Mouse (Mus musculus) limb, embryonic 13.5 days (tissue): ENCODE measurements around the gene Fam120a. TPM values are rescaled to one million over a fixed set of nuclear protein-coding genes. Genes with fewer than 3 reads are reported as not detected.

Source experiments
- ATAC-seq: fragments of 200-750 bp; cut with Nextera tagmentation; 2 replicates; pipeline ENCODE4 v1.8.0; 2017; ENCODE audit warnings: low read depth, moderate number of reproducible peaks, moderate TSS enrichment; ENCODE audit not compliant: low FRiP score
- H3K27ac ChIP-seq: fragments of 300-500 bp; sonication (generic); 2 replicates; pipeline ENCODE4 v1.5.1; 2015; ENCODE audit warnings: inconsistent platforms, mild to moderate bottlenecking, moderate library complexity
- H3K27me3 ChIP-seq: fragments of 300-500 bp; sonication (generic); 2 replicates; pipeline ENCODE4 v1.6.1; 2015; ENCODE audit warnings: mild to moderate bottlenecking, inconsistent platforms
- H3K36me3 ChIP-seq: fragments of 300-500 bp; sonication (generic); 2 replicates; pipeline ENCODE4 v1.6.1; 2015; ENCODE audit warnings: inconsistent platforms, mild to moderate bottlenecking, moderate library complexity
- H3K4me1 ChIP-seq: fragments of 300-500 bp; sonication (generic); 2 replicates; pipeline ENCODE4 v1.6.1; 2015; ENCODE audit warnings: inconsistent platforms
- H3K4me2 ChIP-seq: fragments of 300-500 bp; sonication (generic); replicated peaks from 2 replicates; pipeline ENCODE4 v1.6.1; 2015; ENCODE audit warnings: inconsistent platforms, mild to moderate bottlenecking, moderate library complexity
- H3K4me3 ChIP-seq: fragments of 300-500 bp; sonication (generic); 2 replicates; pipeline ENCODE4 v1.5.1; 2015; ENCODE audit warnings: moderate library complexity, mild to moderate bottlenecking, inconsistent platforms
- H3K9ac ChIP-seq: fragments of 300-500 bp; sonication (generic); 2 replicates; pipeline ENCODE4 v1.6.1; 2015; ENCODE audit warnings: mild to moderate bottlenecking, inconsistent platforms
- H3K9me3 ChIP-seq: fragments of 300-500 bp; sonication (generic); 2 replicates; pipeline ENCODE4 v1.6.1; 2016; ENCODE audit warnings: inconsistent platforms
- WGBS: fragments of 180-500 bp; shearing (Covaris S2); methylation state at CpG from one replicate; pipeline ENCODE4 v1.1.7; 2015; 5-methylcytosine and 5-hydroxymethylcytosine counted together
- polyA plus RNA-seq: library from polyadenylated mRNA; unstranded; fragments of >200 nt; fragmentation: Nextera tagmentation; extraction: Ambion mirVana; gene quantifications from 2 replicates; pipeline ENCODE4 v1.2.1, GENCODE M21; 2015

Fam120a gene
- polyA plus RNA-seq, 1 experiment from 2014 or later, result 22.0 TPM

DNA sequence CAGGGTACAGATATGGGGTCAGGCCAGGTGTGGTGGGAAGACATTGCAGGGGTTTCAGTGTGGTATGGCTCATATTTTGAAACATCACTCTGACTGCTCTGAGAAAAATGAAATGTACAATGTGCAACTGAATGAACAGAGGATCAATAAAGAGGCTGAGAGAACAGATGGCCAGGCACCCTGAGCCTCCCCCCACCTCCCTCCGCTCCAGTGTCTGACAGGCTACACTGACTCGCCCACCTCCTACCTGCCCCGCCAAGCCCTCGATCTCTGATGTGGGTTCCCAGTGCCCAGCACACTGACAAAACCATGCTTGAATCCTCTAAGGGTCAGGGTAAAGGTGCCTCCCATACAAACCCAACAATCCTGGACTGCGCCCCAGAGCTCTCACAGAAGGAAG lies 36.6 kb downstream of the Fam120a start:
- no peaks in the 10 kb centered on the region for H3K9me3 ChIP-seq
- ATAC-seq, result no peak
- no peak overlapping the region for H3K4me3 ChIP-seq
- no peaks in the 10 kb centered on the region for H3K27me3 ChIP-seq
- H3K9ac ChIP-seq, result no peak overlapping the region
- H3K36me3 ChIP-seq, result peaks cover 75% of the 10 kb centered on the region
- 94% methylated on average over 5 of the region's 5 CpGs for WGBS
- no peak overlapping the region for H3K27ac ChIP-seq
- H3K4me1 ChIP-seq, result no peaks in the 10 kb centered on the region
- no peak overlapping the region for H3K4me2 ChIP-seq

- Histone ChIP-seq H3K36me3 (peaks cover 77% of the 10 kb centered on the region), H3K4me1 (no peaks in the 10 kb centered on the region), H3K27ac (no peak overlapping the region), H3K4me2 (no peak overlapping the region), H3K27me3 (no peaks in the 10 kb centered on the region), H3K9ac (no peak overlapping the region), H3K9me3 (no peaks in the 10 kb centered on the region), H3K4me3 (no peak overlapping the region)
- WGBS, result 86% methylated on average over 3 of the region's 3 CpGs
- no peak for ATAC-seq
Observed at GRCm38 (mm10) chr13:48929535-48930110, 38.2 kb downstream of the Fam120a start.

DNA sequence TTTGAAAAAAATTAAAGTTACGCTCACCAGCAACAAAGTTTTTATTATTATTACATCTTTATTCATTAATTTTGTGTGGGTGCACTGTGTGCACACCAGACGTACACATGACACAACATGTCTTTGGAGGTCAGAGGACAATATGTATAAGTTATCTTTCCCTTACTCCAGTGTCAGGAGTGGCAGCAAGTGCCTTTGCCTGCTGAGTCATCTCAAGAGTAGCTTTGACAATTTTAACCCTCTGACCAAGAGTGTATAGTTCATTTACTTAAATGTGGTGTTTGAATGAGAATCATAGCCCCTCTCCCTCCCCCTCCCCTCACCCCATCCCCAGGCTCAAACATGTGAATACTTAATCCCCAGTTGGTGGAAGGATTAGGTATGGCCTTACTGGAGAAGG lies 40.2 kb downstream of the Fam120a start:
- WGBS, result 95% methylated on average over 2 of the region's 2 CpGs
- no peaks in the 10 kb centered on the region for H3K9me3 ChIP-seq
- no peaks in the 10 kb centered on the region for H3K4me1 ChIP-seq
- H3K4me2 ChIP-seq, result no peak overlapping the region
- ATAC-seq, result no peak
- peaks cover 71% of the 10 kb centered on the region for H3K36me3 ChIP-seq
- no peaks in the 10 kb centered on the region for H3K27me3 ChIP-seq
- no peak overlapping the region for H3K4me3 ChIP-seq
- H3K9ac ChIP-seq, result no peak overlapping the region
- no peak overlapping the region for H3K27ac ChIP-seq

DNA sequence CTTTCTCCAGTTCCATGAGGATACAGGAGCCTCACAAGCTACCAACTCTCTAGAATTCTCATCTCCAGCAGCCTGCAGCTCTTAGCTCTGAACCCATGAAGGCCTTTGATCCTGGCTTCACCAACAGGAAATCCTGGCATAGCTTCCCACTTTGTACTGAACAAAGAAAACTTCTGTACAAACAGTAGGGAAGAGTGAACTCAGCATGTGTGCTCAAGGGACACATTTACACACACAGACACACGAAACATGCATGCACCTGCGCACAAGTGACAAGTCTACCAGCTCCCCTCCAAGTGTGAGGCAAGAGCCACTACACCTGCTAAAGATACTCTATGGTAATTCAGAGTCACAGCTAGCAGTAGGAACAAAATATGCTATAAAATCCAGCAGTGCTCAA lies 45.1 kb downstream of the Fam120a start:
- no peak overlapping the region for H3K4me2 ChIP-seq
- H3K27ac ChIP-seq, result no peak overlapping the region
- ATAC-seq, result no peak
- peaks cover 64% of the 10 kb centered on the region for H3K36me3 ChIP-seq
- no peaks in the 10 kb centered on the region for H3K9me3 ChIP-seq
- no peak overlapping the region for H3K9ac ChIP-seq
- no peak overlapping the region for H3K4me3 ChIP-seq
- no peaks in the 10 kb centered on the region for H3K4me1 ChIP-seq
- H3K27me3 ChIP-seq, result no peaks in the 10 kb centered on the region
- WGBS, result 77% methylated on average over 2 of the region's 2 CpGs

- Histone ChIP-seq H3K9me3 (no peaks in the 10 kb centered on the region), H3K4me3 (no peak overlapping the region), H3K27me3 (no peaks in the 10 kb centered on the region), H3K4me1 (no peaks in the 10 kb centered on the region), H3K4me2 (no peak overlapping the region), H3K27ac (no peak overlapping the region), H3K36me3 (peaks cover 62% of the 10 kb centered on the region), H3K9ac (no peak overlapping the region)
- no peak for ATAC-seq
- WGBS, result 67% methylated on average over 1 of the region's 1 CpGs
Observed at GRCm38 (mm10) chr13:48921256-48921655, 46.6 kb downstream of the Fam120a start.

- Histone ChIP-seq H3K4me3 (no peak overlapping the region), H3K9ac (no peak overlapping the region), H3K9me3 (no peaks in the 10 kb centered on the region), H3K4me1 (no peaks in the 10 kb centered on the region), H3K27ac (no peak overlapping the region), H3K27me3 (no peaks in the 10 kb centered on the region), H3K36me3 (peaks cover 73% of the 10 kb centered on the region), H3K4me2 (no peak overlapping the region)
- 91% methylated on average over 7 of the region's 7 CpGs for WGBS
- no peak for ATAC-seq
Observed at GRCm38 (mm10) chr13:48919756-48920415, 47.9 kb downstream of the Fam120a start.

DNA sequence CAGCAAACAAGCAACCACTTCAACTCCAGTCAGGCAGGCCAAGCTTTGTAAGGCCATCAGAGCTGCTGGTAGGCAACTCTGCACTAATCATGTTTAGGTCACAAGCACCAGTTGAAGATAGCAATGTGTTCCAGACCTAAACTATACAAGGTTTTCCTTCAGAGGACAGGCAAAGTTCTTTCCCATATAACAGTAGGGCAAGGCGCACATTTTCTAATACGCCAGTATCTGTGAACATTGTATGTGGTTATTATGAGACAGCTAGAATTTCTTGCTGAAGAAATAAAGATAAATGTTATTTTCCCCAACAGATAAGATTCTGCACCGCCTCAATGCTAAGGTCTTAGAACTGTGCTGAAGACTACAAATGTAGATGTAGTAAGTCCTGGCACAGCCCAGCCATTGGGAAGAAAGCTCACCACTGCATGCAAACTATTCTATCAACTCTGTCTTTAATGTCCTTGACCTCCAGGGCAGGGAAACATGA lies 50.7 kb downstream of the Fam120a start:
- WGBS, result 97% methylated on average over 3 of the region's 3 CpGs
- H3K9me3 ChIP-seq, result no peaks in the 10 kb centered on the region
- no peak overlapping the region for H3K9ac ChIP-seq
- no peak overlapping the region for H3K4me3 ChIP-seq
- H3K27ac ChIP-seq, result no peak overlapping the region
- H3K36me3 ChIP-seq, result peaks cover 78% of the 10 kb centered on the region
- no peaks in the 10 kb centered on the region for H3K4me1 ChIP-seq
- ATAC-seq, result no peak
- no peak overlapping the region for H3K4me2 ChIP-seq
- H3K27me3 ChIP-seq, result no peaks in the 10 kb centered on the region

DNA sequence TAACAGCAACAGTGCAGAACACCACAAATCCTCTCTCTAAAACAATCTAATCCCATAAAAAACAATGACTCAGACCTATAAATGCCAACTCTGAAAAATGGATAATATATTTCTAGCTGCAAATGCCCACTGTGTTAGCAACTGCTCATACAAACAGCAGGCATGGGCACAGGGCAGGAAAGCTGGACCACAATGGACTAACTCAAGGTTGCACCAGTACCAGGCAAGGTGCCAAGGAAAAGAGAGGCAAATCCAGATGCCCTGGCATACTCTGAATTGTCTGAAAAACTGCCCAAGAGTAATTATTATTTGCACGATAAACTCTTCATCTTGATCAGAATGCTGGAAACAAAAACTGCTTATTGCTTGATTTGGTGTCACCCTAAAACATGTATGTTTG lies 54.1 kb downstream of the Fam120a start:
- ATAC-seq, result no peak
- 91% methylated on average over 1 of the region's 1 CpGs for WGBS
- Histone ChIP-seq H3K9ac (no peak overlapping the region), H3K36me3 (peaks cover 74% of the 10 kb centered on the region), H3K4me2 (no peak overlapping the region), H3K9me3 (no peaks in the 10 kb centered on the region), H3K27ac (no peak overlapping the region), H3K4me3 (no peak overlapping the region), H3K27me3 (no peaks in the 10 kb centered on the region), H3K4me1 (peaks cover 8% of the 10 kb centered on the region; the same call in 1 of the 2 replicates)

- Histone ChIP-seq H3K9ac (no peak overlapping the region), H3K4me3 (no peak overlapping the region), H3K4me1 (peaks cover 8% of the 10 kb centered on the region; the same call in 1 of the 2 replicates), H3K9me3 (no peaks in the 10 kb centered on the region), H3K36me3 (peaks cover 77% of the 10 kb centered on the region), H3K27me3 (no peaks in the 10 kb centered on the region), H3K4me2 (no peak overlapping the region), H3K27ac (no peak overlapping the region)
- ATAC-seq, result no peak
- 91% methylated on average over 3 of the region's 3 CpGs for WGBS
Observed at GRCm38 (mm10) chr13:48913141-48913540, 54.7 kb downstream of the Fam120a start.

DNA sequence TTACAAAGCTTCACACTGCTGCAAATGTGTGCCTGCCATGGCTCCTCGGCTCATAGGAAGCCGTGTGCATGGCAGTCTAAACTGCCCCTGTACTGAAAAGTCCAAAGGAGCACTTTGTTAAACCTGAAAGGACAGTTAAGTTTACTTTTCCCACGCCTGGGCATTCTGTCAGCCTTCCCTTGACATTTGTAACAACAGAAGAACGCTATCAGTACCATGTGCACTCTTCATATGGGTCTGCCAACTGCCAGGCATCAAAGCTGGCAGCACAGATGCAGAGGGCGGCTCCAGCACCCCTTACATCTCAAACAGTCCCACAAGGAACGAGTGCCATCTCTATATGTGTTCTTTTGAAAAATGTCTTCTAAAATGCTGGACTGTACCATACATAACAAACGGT lies 56.4 kb downstream of the Fam120a start:
- 92% methylated on average over 7 of the region's 7 CpGs for WGBS

GRCm38 (mm10) chr13:48905458-48905857 lies 62.4 kb downstream of the Fam120a start:
- Histone ChIP-seq H3K4me1 (peaks cover 8% of the 10 kb centered on the region; the same call in 1 of the 2 replicates), H3K27me3 (no peaks in the 10 kb centered on the region), H3K4me2 (no peak overlapping the region), H3K9ac (no peak overlapping the region), H3K27ac (no peak overlapping the region), H3K36me3 (peaks cover 83% of the 10 kb centered on the region), H3K9me3 (no peaks in the 10 kb centered on the region), H3K4me3 (no peak overlapping the region)
- no peak for ATAC-seq
- WGBS, result 93% methylated on average over 2 of the region's 2 CpGs

More for the DNA sequence above, 56.4 kb downstream of the Fam120a start:
- Histone ChIP-seq H3K9ac (no peak overlapping the region), H3K4me2 (no peak overlapping the region), H3K27me3 (no peaks in the 10 kb centered on the region), H3K4me3 (no peak overlapping the region), H3K36me3 (peaks cover 78% of the 10 kb centered on the region), H3K27ac (no peak overlapping the region), H3K9me3 (no peaks in the 10 kb centered on the region), H3K4me1 (peaks cover 8% of the 10 kb centered on the region; the same call in 1 of the 2 replicates)
- ATAC-seq, result no peak

DNA sequence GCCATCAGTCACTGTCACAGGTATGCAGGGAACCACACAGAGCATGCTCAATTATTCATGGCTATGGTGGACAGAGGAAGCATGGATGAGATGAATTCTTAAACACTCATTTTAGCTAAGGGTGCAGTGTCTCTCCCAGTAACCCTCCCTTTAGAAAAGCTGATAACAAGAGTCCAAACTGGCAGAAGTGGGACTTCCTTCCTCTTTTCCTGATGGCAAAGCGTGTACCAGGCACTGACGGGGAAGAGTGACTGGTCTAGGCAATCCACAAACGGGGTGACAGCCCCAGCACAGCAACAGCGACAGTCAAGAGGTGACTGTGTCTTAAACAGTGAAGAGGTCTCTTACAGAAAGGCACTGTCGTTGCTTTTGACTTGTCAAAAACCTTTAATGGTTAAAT lies 72.4 kb downstream of the Fam120a start:
- H3K4me1 ChIP-seq, result no peaks in the 10 kb centered on the region
- 92% methylated on average over 5 of the region's 5 CpGs for WGBS
- no peak for ATAC-seq
- H3K27ac ChIP-seq, result no peak overlapping the region
- H3K27me3 ChIP-seq, result no peaks in the 10 kb centered on the region
- no peak overlapping the region for H3K4me2 ChIP-seq
- no peak overlapping the region for H3K9ac ChIP-seq
- H3K36me3 ChIP-seq, result peaks cover 83% of the 10 kb centered on the region
- H3K4me3 ChIP-seq, result no peak overlapping the region
- H3K9me3 ChIP-seq, result no peaks in the 10 kb centered on the region
